Mouse (Mus musculus): ENCODE measurements around the gene Sun2.

- TF ChIP-seq CTCF (IDR thresholded peaks at IDR 0.05; ENCODE audit: borderline replicate concordance, extremely low read depth, insufficient read depth, insufficient read length) (no peak), POLR2A (IDR thresholded peaks at IDR 0.05; ENCODE audit: borderline replicate concordance, extremely low read depth, insufficient read depth, insufficient read length, poor library complexity, severe bottlenecking) (no peak)
These were observed 46.8 kb downstream of the Sun2 start for GRCm38 (mm10) chr15:79695516-79695915.
